Mouse (Mus musculus): ENCODE measurements around the gene Ssbp3. TPM values are rescaled to one million over a fixed set of nuclear protein-coding genes. Genes with fewer than 3 reads are reported as not detected.

Ssbp3 gene
- polyA plus RNA-seq, 1 experiment from 2014 or later, result 175 TPM

- H3K4me1 ChIP-seq, result peaks cover 83% of the 10 kb centered on the region
- H3K4me2 ChIP-seq, result no peak overlapping the region
- no peak overlapping the region for H3K4me3 ChIP-seq
- no peaks in the 10 kb centered on the region for H3K27me3 ChIP-seq (replicated peaks)
- 54% methylated on average over 5 of the region's 5 CpGs for WGBS
- no peak for ATAC-seq (replicated peaks)
- no peaks in the 10 kb centered on the region for H3K9me3 ChIP-seq
- no peaks in the 10 kb centered on the region for H3K36me3 ChIP-seq (replicated peaks)
- H3K27ac ChIP-seq, result peak overlapping the region; percentile 19
- H3K9ac ChIP-seq, result 0 out of 2 replicates have a peak overlapping the region, but pooled peaks have one; percentile 9
These were observed 43.3 kb downstream of the Ssbp3 start for GRCm38 (mm10) chr4:106953760-106954159.

- WGBS, result 28% methylated on average over 19 of the region's 19 CpGs
- Histone ChIP-seq H3K9ac (0 out of 2 replicates have a peak overlapping the region, but pooled peaks have one; percentile 4), H3K4me3 (no peak overlapping the region)
These were observed 45.5 kb downstream of the Ssbp3 start for GRCm38 (mm10) chr4:106955729-106956712.

GRCm38 (mm10) chr4:106958117-106958516 lies 47.6 kb downstream of the Ssbp3 start:
- Histone ChIP-seq H3K9me3 (no peaks in the 10 kb centered on the region), H3K36me3 (replicated peaks) (no peaks in the 10 kb centered on the region), H3K4me2 (no peak overlapping the region), H3K27ac (no peak overlapping the region), H3K4me1 (peaks cover 81% of the 10 kb centered on the region), H3K27me3 (replicated peaks) (no peaks in the 10 kb centered on the region), H3K9ac (no peak overlapping the region), H3K4me3 (no peak overlapping the region)
- no peak for ATAC-seq (replicated peaks)
- WGBS, result 86% methylated on average over 2 of the region's 2 CpGs

More at GRCm38 (mm10) chr4:106955729-106956712, 45.5 kb downstream of the Ssbp3 start:
- peak overlapping the region; percentile 29 for H3K4me2 ChIP-seq
- no peaks in the 10 kb centered on the region for H3K27me3 ChIP-seq (replicated peaks)
- H3K27ac ChIP-seq, result peak overlapping the region; percentile 79
- no peaks in the 10 kb centered on the region for H3K9me3 ChIP-seq
- H3K36me3 ChIP-seq (replicated peaks), result no peaks in the 10 kb centered on the region
- H3K4me1 ChIP-seq, result peaks cover 84% of the 10 kb centered on the region
- peak; percentile 54 for ATAC-seq (replicated peaks)

- H3K27ac ChIP-seq, result no peak overlapping the region
- no peak for ATAC-seq (replicated peaks)
- no peaks in the 10 kb centered on the region for H3K9me3 ChIP-seq
- peaks cover 77% of the 10 kb centered on the region for H3K4me1 ChIP-seq
- H3K27me3 ChIP-seq (replicated peaks), result no peaks in the 10 kb centered on the region
- H3K9ac ChIP-seq, result no peak overlapping the region
- no peaks in the 10 kb centered on the region for H3K36me3 ChIP-seq (replicated peaks)
- no peak overlapping the region for H3K4me3 ChIP-seq
- H3K4me2 ChIP-seq, result no peak overlapping the region
- WGBS, result 91% methylated on average over 3 of the region's 3 CpGs
These were observed 48.1 kb downstream of the Ssbp3 start for GRCm38 (mm10) chr4:106958561-106958960.

- H3K27me3 ChIP-seq (replicated peaks), result no peaks in the 10 kb centered on the region
- H3K4me3 ChIP-seq, result no peak overlapping the region
- 67% methylated on average over 12 of the region's 12 CpGs for WGBS
- no peak overlapping the region for H3K9ac ChIP-seq
- no peak for ATAC-seq (replicated peaks)
- H3K27ac ChIP-seq, result peak overlapping the region; percentile 40; the same call in 1 of the 2 replicates
- H3K36me3 ChIP-seq (replicated peaks), result no peaks in the 10 kb centered on the region
- H3K9me3 ChIP-seq, result no peaks in the 10 kb centered on the region
- peaks cover 77% of the 10 kb centered on the region for H3K4me1 ChIP-seq
- no peak overlapping the region for H3K4me2 ChIP-seq
These were observed 49.2 kb downstream of the Ssbp3 start for GRCm38 (mm10) chr4:106959506-106960302.

- peaks cover 72% of the 10 kb centered on the region for H3K4me1 ChIP-seq
- peak overlapping the region; percentile 40; the same call in 1 of the 2 replicates for H3K27ac ChIP-seq
- H3K9ac ChIP-seq, result no peak overlapping the region
- H3K9me3 ChIP-seq, result no peaks in the 10 kb centered on the region
- no peak overlapping the region for H3K4me3 ChIP-seq
- no peak overlapping the region for H3K4me2 ChIP-seq
- WGBS, result 94% methylated on average over 2 of the region's 2 CpGs
- H3K36me3 ChIP-seq (replicated peaks), result no peaks in the 10 kb centered on the region
- H3K27me3 ChIP-seq (replicated peaks), result no peaks in the 10 kb centered on the region
- ATAC-seq (replicated peaks), result no peak
These were observed 50.0 kb downstream of the Ssbp3 start for GRCm38 (mm10) chr4:106960476-106960875.

- Histone ChIP-seq H3K36me3 (replicated peaks) (no peaks in the 10 kb centered on the region), H3K27ac (no peak overlapping the region), H3K4me3 (no peak overlapping the region), H3K9me3 (no peaks in the 10 kb centered on the region), H3K27me3 (replicated peaks) (no peaks in the 10 kb centered on the region), H3K4me2 (no peak overlapping the region), H3K4me1 (peaks cover 64% of the 10 kb centered on the region), H3K9ac (no peak overlapping the region)
- WGBS, result 96% methylated on average over 1 of the region's 1 CpGs
- no peak for ATAC-seq (replicated peaks)
These were observed 50.8 kb downstream of the Ssbp3 start for GRCm38 (mm10) chr4:106961321-106961720.

- no peak overlapping the region for H3K4me3 ChIP-seq
- no peak overlapping the region for H3K9ac ChIP-seq
- no peak for ATAC-seq (replicated peaks)
- WGBS, result 79% methylated on average over 9 of the region's 9 CpGs
- peaks cover 54% of the 10 kb centered on the region for H3K4me1 ChIP-seq
- H3K36me3 ChIP-seq (replicated peaks), result no peaks in the 10 kb centered on the region
- no peaks in the 10 kb centered on the region for H3K27me3 ChIP-seq (replicated peaks)
- H3K9me3 ChIP-seq, result no peaks in the 10 kb centered on the region
- H3K4me2 ChIP-seq, result no peak overlapping the region
- no peak overlapping the region for H3K27ac ChIP-seq
These were observed 53.9 kb downstream of the Ssbp3 start for GRCm38 (mm10) chr4:106964356-106964755.

- Histone ChIP-seq H3K4me3 (no peak overlapping the region), H3K4me2 (no peak overlapping the region), H3K36me3 (replicated peaks) (no peaks in the 10 kb centered on the region), H3K4me1 (peaks cover 48% of the 10 kb centered on the region), H3K27me3 (replicated peaks) (no peaks in the 10 kb centered on the region), H3K9ac (no peak overlapping the region), H3K9me3 (no peaks in the 10 kb centered on the region), H3K27ac (no peak overlapping the region)
- no peak for ATAC-seq (replicated peaks)
- 79% methylated on average over 10 of the region's 10 CpGs for whole genome bisulfite sequencing
These were observed 54.5 kb downstream of the Ssbp3 start for GRCm38 (mm10) chr4:106964996-106965395.

GRCm38 (mm10) chr4:106966443-106966842 lies 55.9 kb downstream of the Ssbp3 start:
- Histone ChIP-seq H3K4me2 (no peak overlapping the region), H3K36me3 (replicated peaks) (no peaks in the 10 kb centered on the region), H3K27ac (no peak overlapping the region), H3K4me1 (peaks cover 52% of the 10 kb centered on the region), H3K9me3 (no peaks in the 10 kb centered on the region), H3K9ac (no peak overlapping the region), H3K4me3 (no peak overlapping the region), H3K27me3 (replicated peaks) (no peaks in the 10 kb centered on the region)
- 75% methylated on average over 3 of the region's 3 CpGs for WGBS
- no peak for ATAC-seq (replicated peaks)

- WGBS, result 65% methylated on average over 8 of the region's 8 CpGs
- Histone ChIP-seq H3K4me1 (peaks cover 60% of the 10 kb centered on the region), H3K27ac (no peak overlapping the region), H3K4me2 (no peak overlapping the region), H3K36me3 (replicated peaks) (no peaks in the 10 kb centered on the region), H3K4me3 (no peak overlapping the region), H3K9me3 (no peaks in the 10 kb centered on the region), H3K9ac (no peak overlapping the region), H3K27me3 (replicated peaks) (no peaks in the 10 kb centered on the region)
- ATAC-seq (replicated peaks), result no peak
These were observed 58.4 kb downstream of the Ssbp3 start for GRCm38 (mm10) chr4:106968910-106969309.

GRCm38 (mm10) chr4:106970786-106971185 lies 60.3 kb downstream of the Ssbp3 start:
- Histone ChIP-seq H3K4me1 (peaks cover 64% of the 10 kb centered on the region), H3K4me2 (no peak overlapping the region), H3K9ac (no peak overlapping the region), H3K9me3 (no peaks in the 10 kb centered on the region), H3K36me3 (replicated peaks) (no peaks in the 10 kb centered on the region), H3K27ac (no peak overlapping the region), H3K4me3 (no peak overlapping the region), H3K27me3 (replicated peaks) (no peaks in the 10 kb centered on the region)
- no peak for ATAC-seq (replicated peaks)
- 84% methylated on average over 7 of the region's 7 CpGs for WGBS

Data from midbrain, embryonic 15.5 days (tissue).